Mouse (Mus musculus) liver, postnatal 0 days (tissue): ENCODE measurements around the gene Bmpr1a. TPM values are rescaled to one million over a fixed set of nuclear protein-coding genes. Genes with fewer than 3 reads are reported as not detected.

ENCODE experiments used
- ATAC-seq: fragments of 200-750 bp; cut with Nextera tagmentation; 2 replicates; pipeline ENCODE4 v1.8.0; 2017; ENCODE audit warnings: mild to moderate bottlenecking, moderate library complexity
- DNase-seq: peaks from one replicate; pipeline ENCODE4 v3.0.0-alpha.2; 2016
- H3K27ac ChIP-seq: fragments of 300-500 bp; sonication (generic); 2 replicates; pipeline ENCODE4 v1.5.1; 2014; ENCODE audit warnings: antibody characterized with exemption, moderate library complexity, mild to moderate bottlenecking, low read depth
- H3K27me3 ChIP-seq: fragments of 300-500 bp; sonication (generic); 2 replicates; pipeline ENCODE4 v1.6.1; 2014; ENCODE audit warnings: low read length, control low read depth, mixed read lengths; ENCODE audit not compliant: insufficient read depth
- H3K36me3 ChIP-seq: fragments of 300-500 bp; sonication (generic); replicated peaks from 2 replicates; pipeline ENCODE4 v1.6.1; 2014; ENCODE audit warnings: mild to moderate bottlenecking, control low read depth, low read length, moderate library complexity, mixed read lengths; ENCODE audit not compliant: insufficient read depth
- H3K4me1 ChIP-seq: fragments of 300-500 bp; sonication (generic); 2 replicates; pipeline ENCODE4 v1.6.1; 2014; ENCODE audit warnings: antibody characterized with exemption, mild to moderate bottlenecking, control low read depth; ENCODE audit not compliant: insufficient read depth
- H3K4me2 ChIP-seq: fragments of 300-500 bp; sonication (generic); 2 replicates; pipeline ENCODE4 v1.6.1; 2014; ENCODE audit warnings: low read depth, mild to moderate bottlenecking, low read length, moderate library complexity, mixed read lengths
- H3K4me3 ChIP-seq: fragments of 300-500 bp; sonication (generic); 2 replicates; pipeline ENCODE4 v1.5.1; 2014; ENCODE audit warnings: low read depth, low read length
- H3K9ac ChIP-seq: fragments of 300-500 bp; sonication (generic); replicated peaks from 2 replicates; pipeline ENCODE4 v1.6.1; 2014; ENCODE audit warnings: mild to moderate bottlenecking, moderate library complexity
- H3K9me3 ChIP-seq: fragments of 300-500 bp; sonication (generic); 2 replicates; pipeline ENCODE4 v1.6.1; 2016; ENCODE audit warnings: mild to moderate bottlenecking, control low read depth, low read length, mixed read lengths
- CTCF ChIP-seq: sonication (generic); IDR thresholded peaks from 2 replicates; pipeline ENCODE4 v1.5.1; 2016; ENCODE audit warnings: antibody characterized with exemption, low read depth
- EP300 ChIP-seq: IDR thresholded peaks from 2 replicates; pipeline ENCODE4 v1.6.1; 2016; ENCODE audit warnings: antibody characterized with exemption, low read depth, mild to moderate bottlenecking
- WGBS: fragments of 180-500 bp; shearing (Covaris S2); extraction: QIAGEN DNeasy Blood & Tissue Kit; methylation state at CpG from one replicate; pipeline ENCODE4 v1.1.7; 2014; ENCODE audit not compliant: insufficient replicate concordance; 5-methylcytosine and 5-hydroxymethylcytosine counted together
- polyA plus RNA-seq: library from polyadenylated mRNA; unstranded; fragments of >200 nt; fragmentation: Nextera tagmentation; extraction: Ambion mirVana; gene quantifications from 2 replicates; pipeline ENCODE4 v1.2.1, GENCODE M21; 2015

Bmpr1a gene
- polyA plus RNA-seq, 1 experiment from 2014 or later: 5.0 TPM

GRCm38 (mm10) chr14:34450451-34450850, 52.7 kb downstream of the Bmpr1a start:
- no peak overlapping the region for H3K9ac ChIP-seq
- no peaks in the 10 kb centered on the region for H3K36me3 ChIP-seq
- no peaks in the 10 kb centered on the region for H3K27me3 ChIP-seq
- no peak for ATAC-seq
- 82% methylated on average over 5 of the region's 5 CpGs for WGBS
- H3K9me3 ChIP-seq: no peaks in the 10 kb centered on the region
- no peaks in the 10 kb centered on the region for H3K4me1 ChIP-seq
- TF ChIP-seq EP300 (no peak), CTCF (no peak)
- no peak overlapping the region for H3K4me3 ChIP-seq
- no peak overlapping the region for H3K4me2 ChIP-seq
- no peak overlapping the region for H3K27ac ChIP-seq
- DNase-seq: no peak

- no peak overlapping the region for H3K4me2 ChIP-seq
- no peaks in the 10 kb centered on the region for H3K4me1 ChIP-seq
- H3K27me3 ChIP-seq: no peaks in the 10 kb centered on the region
- no peak for ATAC-seq
- H3K9me3 ChIP-seq: no peaks in the 10 kb centered on the region
- TF ChIP-seq CTCF (no peak), EP300 (no peak)
- H3K9ac ChIP-seq: no peak overlapping the region
- no peaks in the 10 kb centered on the region for H3K36me3 ChIP-seq
- H3K4me3 ChIP-seq: no peak overlapping the region
- H3K27ac ChIP-seq: no peak overlapping the region
- no peak for DNase-seq
- 70% methylated on average over 9 of the region's 9 CpGs for WGBS
These were observed 53.3 kb downstream of the Bmpr1a start for GRCm38 (mm10) chr14:34449807-34450206.

- H3K27ac ChIP-seq: no peak overlapping the region
- H3K4me3 ChIP-seq: no peak overlapping the region
- no peak for ATAC-seq
- H3K4me2 ChIP-seq: no peak overlapping the region
- H3K9ac ChIP-seq: no peak overlapping the region
- no peaks in the 10 kb centered on the region for H3K9me3 ChIP-seq
- TF ChIP-seq CTCF (no peak), EP300 (no peak)
- H3K4me1 ChIP-seq: no peaks in the 10 kb centered on the region
- H3K36me3 ChIP-seq: no peaks in the 10 kb centered on the region
- no peaks in the 10 kb centered on the region for H3K27me3 ChIP-seq
- no peak for DNase-seq
These were observed 54.7 kb downstream of the Bmpr1a start for GRCm38 (mm10) chr14:34448398-34448797.

GRCm38 (mm10) chr14:34447659-34448058, 55.5 kb downstream of the Bmpr1a start:
- Histone ChIP-seq H3K36me3 (no peaks in the 10 kb centered on the region), H3K27ac (no peak overlapping the region), H3K4me1 (no peaks in the 10 kb centered on the region), H3K9me3 (no peaks in the 10 kb centered on the region), H3K4me2 (no peak overlapping the region), H3K4me3 (no peak overlapping the region), H3K9ac (no peak overlapping the region), H3K27me3 (no peaks in the 10 kb centered on the region)
- TF ChIP-seq EP300: no peak
- no peak for TF ChIP-seq CTCF
- whole genome bisulfite sequencing: 79% methylated on average over 4 of the region's 4 CpGs
- DNase-seq (no peak), ATAC-seq (no peak)

- H3K36me3 ChIP-seq: no peaks in the 10 kb centered on the region
- H3K4me3 ChIP-seq: no peak overlapping the region
- H3K4me1 ChIP-seq: no peaks in the 10 kb centered on the region
- no peak overlapping the region for H3K27ac ChIP-seq
- H3K27me3 ChIP-seq: no peaks in the 10 kb centered on the region
- no peak for ATAC-seq
- H3K4me2 ChIP-seq: no peak overlapping the region
- DNase-seq: no peak
- H3K9ac ChIP-seq: no peak overlapping the region
- 84% methylated on average over 6 of the region's 6 CpGs for WGBS
- H3K9me3 ChIP-seq: no peaks in the 10 kb centered on the region
- TF ChIP-seq CTCF (no peak), EP300 (no peak)
These were observed 56.5 kb downstream of the Bmpr1a start for GRCm38 (mm10) chr14:34446624-34447023.

- Histone ChIP-seq H3K4me2 (no peak overlapping the region), H3K27ac (no peak overlapping the region), H3K27me3 (no peaks in the 10 kb centered on the region), H3K36me3 (peaks cover 8% of the 10 kb centered on the region), H3K9ac (no peak overlapping the region), H3K9me3 (no peaks in the 10 kb centered on the region), H3K4me1 (no peaks in the 10 kb centered on the region), H3K4me3 (no peak overlapping the region)
- no peak for TF ChIP-seq CTCF
- TF ChIP-seq EP300: no peak
- ATAC-seq: no peak
- no peak for DNase-seq
- WGBS: 74% methylated on average over 3 of the region's 3 CpGs
These were observed 57.8 kb downstream of the Bmpr1a start for GRCm38 (mm10) chr14:34445348-34445747.

GRCm38 (mm10) chr14:34444924-34445323, 58.2 kb downstream of the Bmpr1a start:
- peaks cover 8% of the 10 kb centered on the region for H3K36me3 ChIP-seq
- H3K27ac ChIP-seq: no peak overlapping the region
- DNase-seq (no peak), ATAC-seq (no peak)
- H3K4me2 ChIP-seq: no peak overlapping the region
- no peaks in the 10 kb centered on the region for H3K27me3 ChIP-seq
- H3K9me3 ChIP-seq: no peaks in the 10 kb centered on the region
- H3K4me3 ChIP-seq: no peak overlapping the region
- H3K9ac ChIP-seq: no peak overlapping the region
- TF ChIP-seq CTCF (no peak), EP300 (no peak)
- H3K4me1 ChIP-seq: no peaks in the 10 kb centered on the region
